Mouse (Mus musculus): Measurements from ENCODE around the gene Srp68. TPM values are rescaled to one million over a fixed set of nuclear protein-coding genes. Genes with fewer than 3 reads are reported as not detected.

Gene Srp68
- polyA plus RNA-seq, 1 experiment from 2014 or later = 91.9 TPM

- Histone ChIP-seq H3K36me3 (ENCODE audit: control insufficient read depth, insufficient read depth, low read length) (peaks cover 97% of the 10 kb centered on the region), H3K27ac (replicated peaks; ENCODE audit: low read depth, low read length) (no peak overlapping the region), H3K9ac (ENCODE audit: low read depth, low read length) (no peak overlapping the region), H3K4me1 (ENCODE audit: control insufficient read depth, insufficient read depth, low read length) (no peaks in the 10 kb centered on the region), H3K4me3 (ENCODE audit: low read depth, low read length) (no peak overlapping the region), H3K9me3 (ENCODE audit: control insufficient read depth, low read length) (no peaks in the 10 kb centered on the region), H3K4me2 (ENCODE audit: low read depth, low read length) (no peak overlapping the region), H3K27me3 (replicated peaks; ENCODE audit: control insufficient read depth, insufficient read depth, low read length) (no peaks in the 10 kb centered on the region)
- peak; percentile 22 for DNase-seq (ENCODE audit: low spot score)
- WGBS = 81% methylated on average over 14 of the region's 14 CpGs
- ATAC-seq (ENCODE audit: low read depth) = no peak
Measured at GRCm38 (mm10) chr11:116247502-116248222, 26.4 kb downstream of the Srp68 start.

GRCm38 (mm10) chr11:116245616-116246015 is 28.4 kb downstream of the Srp68 start:
- Histone ChIP-seq H3K9ac (ENCODE audit: low read depth, low read length) (no peak overlapping the region), H3K36me3 (ENCODE audit: control insufficient read depth, insufficient read depth, low read length) (peaks cover 76% of the 10 kb centered on the region), H3K4me2 (ENCODE audit: low read depth, low read length) (no peak overlapping the region), H3K9me3 (ENCODE audit: control insufficient read depth, low read length) (no peaks in the 10 kb centered on the region), H3K4me1 (ENCODE audit: control insufficient read depth, insufficient read depth, low read length) (no peaks in the 10 kb centered on the region), H3K27me3 (replicated peaks; ENCODE audit: control insufficient read depth, insufficient read depth, low read length) (no peaks in the 10 kb centered on the region), H3K27ac (replicated peaks; ENCODE audit: low read depth, low read length) (no peak overlapping the region), H3K4me3 (ENCODE audit: low read depth, low read length) (no peak overlapping the region)
- ATAC-seq (ENCODE audit: low read depth) (no peak), DNase-seq (ENCODE audit: low spot score) (no peak)
- WGBS = 80% methylated on average over 6 of the region's 6 CpGs

GRCm38 (mm10) chr11:116244580-116244979 is 29.4 kb downstream of the Srp68 start:
- Histone ChIP-seq H3K9me3 (ENCODE audit: control insufficient read depth, low read length) (no peaks in the 10 kb centered on the region), H3K4me2 (ENCODE audit: low read depth, low read length) (no peak overlapping the region), H3K27ac (replicated peaks; ENCODE audit: low read depth, low read length) (no peak overlapping the region), H3K4me1 (ENCODE audit: control insufficient read depth, insufficient read depth, low read length) (no peaks in the 10 kb centered on the region), H3K36me3 (ENCODE audit: control insufficient read depth, insufficient read depth, low read length) (peaks cover 66% of the 10 kb centered on the region), H3K9ac (ENCODE audit: low read depth, low read length) (no peak overlapping the region), H3K27me3 (replicated peaks; ENCODE audit: control insufficient read depth, insufficient read depth, low read length) (no peaks in the 10 kb centered on the region), H3K4me3 (ENCODE audit: low read depth, low read length) (no peak overlapping the region)
- DNase-seq (ENCODE audit: low spot score) (no peak), ATAC-seq (ENCODE audit: low read depth) (no peak)
- 78% methylated on average over 8 of the region's 8 CpGs for WGBS

- Histone ChIP-seq H3K4me1 (ENCODE audit: control insufficient read depth, insufficient read depth, low read length) (no peaks in the 10 kb centered on the region), H3K27ac (replicated peaks; ENCODE audit: low read depth, low read length) (no peak overlapping the region), H3K9ac (ENCODE audit: low read depth, low read length) (0 out of 2 replicates have a peak overlapping the region, but pooled peaks have one; percentile 8), H3K4me2 (ENCODE audit: low read depth, low read length) (no peak overlapping the region), H3K9me3 (ENCODE audit: control insufficient read depth, low read length) (no peaks in the 10 kb centered on the region), H3K4me3 (ENCODE audit: low read depth, low read length) (no peak overlapping the region), H3K36me3 (ENCODE audit: control insufficient read depth, insufficient read depth, low read length) (peaks cover 38% of the 10 kb centered on the region), H3K27me3 (replicated peaks; ENCODE audit: control insufficient read depth, insufficient read depth, low read length) (peaks cover 17% of the 10 kb centered on the region)
- ATAC-seq (ENCODE audit: low read depth) (no peak), DNase-seq (ENCODE audit: low spot score) (no peak)
- 25% methylated on average over 12 of the region's 12 CpGs for WGBS
Measured at GRCm38 (mm10) chr11:116241744-116242235, 32.2 kb downstream of the Srp68 start.

GRCm38 (mm10) chr11:116239797-116240196 is 34.2 kb downstream of the Srp68 start:
- Histone ChIP-seq H3K27me3 (replicated peaks; ENCODE audit: control insufficient read depth, insufficient read depth, low read length) (peaks cover 17% of the 10 kb centered on the region), H3K4me1 (ENCODE audit: control insufficient read depth, insufficient read depth, low read length) (no peaks in the 10 kb centered on the region), H3K9ac (ENCODE audit: low read depth, low read length) (0 out of 2 replicates have a peak overlapping the region, but pooled peaks have one; percentile 5), H3K27ac (replicated peaks; ENCODE audit: low read depth, low read length) (no peak overlapping the region), H3K4me2 (ENCODE audit: low read depth, low read length) (no peak overlapping the region), H3K36me3 (ENCODE audit: control insufficient read depth, insufficient read depth, low read length) (peaks cover 18% of the 10 kb centered on the region), H3K4me3 (ENCODE audit: low read depth, low read length) (no peak overlapping the region), H3K9me3 (ENCODE audit: control insufficient read depth, low read length) (no peaks in the 10 kb centered on the region)
- no peak for DNase-seq (ENCODE audit: low spot score)
- ATAC-seq (ENCODE audit: low read depth) = no peak
- WGBS = 18% methylated on average over 7 of the region's 7 CpGs

- H3K4me3 ChIP-seq (ENCODE audit: low read depth, low read length) = peak within 1 kb of the TSS; percentile 28
- ATAC-seq (ENCODE audit: low read depth) (peak; percentile 92), DNase-seq (ENCODE audit: low spot score) (peak; percentile 85)
- H3K27me3 ChIP-seq (replicated peaks; ENCODE audit: control insufficient read depth, insufficient read depth, low read length) = peaks cover 17% of the 10 kb centered on the region
- H3K27ac ChIP-seq (replicated peaks; ENCODE audit: low read depth, low read length) = no peak within 1 kb of the TSS
- H3K9me3 ChIP-seq (ENCODE audit: control insufficient read depth, low read length) = no peaks in the 10 kb centered on the region
- peak within 1 kb of the TSS; percentile 43 for H3K4me2 ChIP-seq (ENCODE audit: low read depth, low read length)
- no peaks in the 10 kb centered on the region for H3K36me3 ChIP-seq (ENCODE audit: control insufficient read depth, insufficient read depth, low read length)
- no peaks in the 10 kb centered on the region for H3K4me1 ChIP-seq (ENCODE audit: control insufficient read depth, insufficient read depth, low read length)
- 12% methylated on average over 26 of the region's 31 CpGs for WGBS
- peak within 1 kb of the TSS; percentile 45 for H3K9ac ChIP-seq (ENCODE audit: low read depth, low read length)
Measured at GRCm38 (mm10) chr11:116237742-116238395, 36.1 kb downstream of the Srp68 start, which contains the start of gene Evpl. Evpl (minus strand) TSS chr11:116238077.

- H3K9ac ChIP-seq (ENCODE audit: low read depth, low read length) = no peak overlapping the region
- no peaks in the 10 kb centered on the region for H3K4me1 ChIP-seq (ENCODE audit: control insufficient read depth, insufficient read depth, low read length)
- H3K36me3 ChIP-seq (ENCODE audit: control insufficient read depth, insufficient read depth, low read length) = no peaks in the 10 kb centered on the region
- ATAC-seq (ENCODE audit: low read depth) = no peak
- H3K27ac ChIP-seq (replicated peaks; ENCODE audit: low read depth, low read length) = no peak overlapping the region
- no peaks in the 10 kb centered on the region for H3K9me3 ChIP-seq (ENCODE audit: control insufficient read depth, low read length)
- no peak overlapping the region for H3K4me3 ChIP-seq (ENCODE audit: low read depth, low read length)
- H3K4me2 ChIP-seq (ENCODE audit: low read depth, low read length) = no peak overlapping the region
- DNase-seq (ENCODE audit: low spot score) = no peak
- 86% methylated on average over 8 of the region's 8 CpGs for WGBS
- H3K27me3 ChIP-seq (replicated peaks; ENCODE audit: control insufficient read depth, insufficient read depth, low read length) = peaks cover 17% of the 10 kb centered on the region
Measured at GRCm38 (mm10) chr11:116234901-116235300, 39.1 kb downstream of the Srp68 start.

GRCm38 (mm10) chr11:116232427-116232826 is 41.6 kb downstream of the Srp68 start:
- no peaks in the 10 kb centered on the region for H3K4me1 ChIP-seq (ENCODE audit: control insufficient read depth, insufficient read depth, low read length)
- H3K9me3 ChIP-seq (ENCODE audit: control insufficient read depth, low read length) = no peaks in the 10 kb centered on the region
- no peak for DNase-seq (ENCODE audit: low spot score)
- H3K4me2 ChIP-seq (ENCODE audit: low read depth, low read length) = peak overlapping the region; percentile 24
- whole genome bisulfite sequencing = 37% methylated on average over 12 of the region's 17 CpGs
- 0 out of 2 replicates have a peak overlapping the region, but pooled peaks have one; percentile 6 for H3K4me3 ChIP-seq (ENCODE audit: low read depth, low read length)
- no peak; the same call in 1 of the 2 replicates for ATAC-seq (ENCODE audit: low read depth)
- H3K27ac ChIP-seq (replicated peaks; ENCODE audit: low read depth, low read length) = no peak overlapping the region
- H3K27me3 ChIP-seq (replicated peaks; ENCODE audit: control insufficient read depth, insufficient read depth, low read length) = 0 out of 2 replicates have a peak, but pooled peaks cover 3% of the 10 kb centered on the region
- H3K36me3 ChIP-seq (ENCODE audit: control insufficient read depth, insufficient read depth, low read length) = no peaks in the 10 kb centered on the region
- H3K9ac ChIP-seq (ENCODE audit: low read depth, low read length) = peak overlapping the region; percentile 30; the same call in 1 of the 2 replicates
